ENCODE assay signal across 8 mouse cellular contexts in genomic region chr12:73544736-73545671, GRCm38 (mm10). TPM values are rescaled to one million over a fixed set of nuclear protein-coding genes. Genes with fewer than 3 reads are reported as not detected.
DNase-seq lines count a peak whose midpoint lies in the region; ATAC-seq lines count a peak whose summit lies in the region.

No protein-coding gene starts in this region.

- no peaks in the 10 kb centered on the region for H3K9me3 ChIP-seq in heart, embryonic 14.5 days (ENCODE audit: control insufficient read depth, low read length)
- H3K9me3 ChIP-seq in hindbrain, embryonic 10.5 days, result no peaks in the 10 kb centered on the region
- H3K9me3 ChIP-seq in midbrain, embryonic 11.5 days (ENCODE audit: control insufficient read depth, low read length), result no peaks in the 10 kb centered on the region

- no peak overlapping the region for H3K27ac ChIP-seq in heart, embryonic 14.5 days (replicated peaks in 1 of 2; ENCODE audit: control insufficient read depth in 1 of 2, insufficient read depth in 1 of 2, low read depth in 2 of 2, low read length in 2 of 2)
- peak overlapping the region; percentile 75 for H3K27ac ChIP-seq in hindbrain, embryonic 10.5 days
- no peak overlapping the region for H3K27ac ChIP-seq in midbrain, embryonic 11.5 days (ENCODE audit: low read depth, low read length)

- H3K27me3 ChIP-seq in heart, embryonic 14.5 days (ENCODE audit: control insufficient read depth, insufficient read depth, low read length), result peaks cover 85% of the 10 kb centered on the region
- peaks cover 90% of the 10 kb centered on the region for H3K27me3 ChIP-seq in hindbrain, embryonic 10.5 days (ENCODE audit: insufficient read depth, poor library complexity, severe bottlenecking)
- H3K27me3 ChIP-seq in midbrain, embryonic 11.5 days (ENCODE audit: control insufficient read depth, insufficient read depth, low read length), result peaks cover 57% of the 10 kb centered on the region

- WGBS in heart, embryonic 14.5 days, result 13% methylated on average over 48 of the region's 48 CpGs
- 15% methylated on average over 48 of the region's 48 CpGs for WGBS in hindbrain, embryonic 10.5 days
- 17% methylated on average over 48 of the region's 48 CpGs for WGBS in midbrain, embryonic 11.5 days

- H3K36me3 ChIP-seq in heart, embryonic 14.5 days (ENCODE audit: control insufficient read depth, insufficient read depth, low read length), result no peaks in the 10 kb centered on the region
- no peaks in the 10 kb centered on the region for H3K36me3 ChIP-seq in hindbrain, embryonic 10.5 days
- H3K36me3 ChIP-seq in midbrain, embryonic 11.5 days (ENCODE audit: control insufficient read depth, insufficient read depth, low read length), result no peaks in the 10 kb centered on the region

- H3K4me3 ChIP-seq in heart, embryonic 14.5 days (ENCODE audit: control insufficient read depth in 1 of 2, insufficient read depth in 1 of 2, low read depth in 1 of 2, low read length in 2 of 2), result peak overlapping the region; percentile 39 to 53
- H3K4me3 ChIP-seq in hindbrain, embryonic 10.5 days, result peak overlapping the region; percentile 56
- H3K4me3 ChIP-seq in midbrain, embryonic 11.5 days (ENCODE audit: low read depth, low read length), result peak overlapping the region; percentile 35

- H3K4me2 ChIP-seq in heart, embryonic 14.5 days (ENCODE audit: low read length), result peak overlapping the region; percentile 84
- H3K4me2 ChIP-seq in midbrain, embryonic 11.5 days, result peak overlapping the region; percentile 51

- no peak for DNase-seq in heart, adult 8-10 months (ENCODE audit: low spot score)
- peak; percentile 27 for DNase-seq in R1 (ENCODE audit: low read depth, low spot score)
- no peak for DNase-seq in hindbrain, embryonic 10.5 days (ENCODE audit: low spot score)
- peak; percentile 93 for DNase-seq in midbrain, embryonic 11.5 days (ENCODE audit: low spot score, missing footprints)
- no peak for DNase-seq in spleen, postnatal 10 days (ENCODE audit: low spot score in 2 of 2)
- no peak for DNase-seq in layer of hippocampus, postnatal 36 days
- no peak for DNase-seq in kidney, postnatal 4 days

- no peak for ATAC-seq in heart, embryonic 14.5 days (ENCODE audit: insufficient number of reproducible peaks, insufficient read depth, low FRiP score, low read depth)
- ATAC-seq in midbrain, embryonic 11.5 days (ENCODE audit: low FRiP score), result peak; percentile 24; the same call in 1 of the 2 replicates

- peaks cover 2 to 12% of the 10 kb centered on the region in 2 experiments; a peak in 2 of 4 replicates for H3K4me1 ChIP-seq in heart, embryonic 14.5 days (ENCODE audit: control insufficient read depth in 2 of 2, insufficient read depth in 2 of 2, low read length in 2 of 2)
- peaks cover 34% of the 10 kb centered on the region for H3K4me1 ChIP-seq in hindbrain, embryonic 10.5 days (replicated peaks)
- peaks cover 13% of the 10 kb centered on the region for H3K4me1 ChIP-seq in midbrain, embryonic 11.5 days (ENCODE audit: control insufficient read depth, insufficient read depth, low read length)

- peak overlapping the region; percentile 68; the same call in 1 of the 2 replicates for H3K9ac ChIP-seq in heart, embryonic 14.5 days (ENCODE audit: low read length)
- H3K9ac ChIP-seq in midbrain, embryonic 11.5 days (ENCODE audit: low read length), result no peak overlapping the region

RNA-seq across cellular contexts. Expression of gene Tmem30b, which starts 1.2 kb away (rescaled TPM):
- 0.11 and 0.27 TPM in 2 replicates for polyA plus RNA-seq in heart, embryonic 14.5 days (2014; fragmentation: Nextera tagmentation; extraction: Ambion mirVana)
- under 1 TPM; 0.27 to 0.53 (median 0.42) TPM for total RNA-seq in heart, adult 8-10 months (2022)
- polyA plus RNA-seq in hindbrain, embryonic 10.5 days (2016; fragmentation: Nextera tagmentation; extraction: Ambion mirVana), result 3.9 and 5.8 TPM in 2 replicates
- 0.92 and 1.8 TPM in 2 replicates for polyA plus RNA-seq in midbrain, embryonic 11.5 days (2014; fragmentation: Nextera tagmentation; extraction: Ambion mirVana)
- not detected for total RNA-seq in layer of hippocampus, postnatal 36 days (2021)

RNA-seq across cellular contexts. Expression of gene Prkch, which starts 39.6 kb away (rescaled TPM):
- 14.3 and 16.5 TPM in 2 replicates for polyA plus RNA-seq in heart, embryonic 14.5 days (2014; fragmentation: Nextera tagmentation; extraction: Ambion mirVana)
- 10 to 100 TPM; 14.1 to 19.8 (median 15.4) TPM for total RNA-seq in heart, adult 8-10 months (2022)
- polyA plus RNA-seq in hindbrain, embryonic 10.5 days (2016; fragmentation: Nextera tagmentation; extraction: Ambion mirVana), result 5.7 and 7.9 TPM in 2 replicates
- 6.1 and 6.6 TPM in 2 replicates for polyA plus RNA-seq in midbrain, embryonic 11.5 days (2014; fragmentation: Nextera tagmentation; extraction: Ambion mirVana)
- 1 to 10 TPM; 3.0 to 3.6 TPM for total RNA-seq in layer of hippocampus, postnatal 36 days (2021)

Comparison
In these comparisons a context has a peak if more than half of its experiments do, and no peak if none do; other contexts are left out.
1. DNase-seq: peak in R1 (single experiment) and midbrain, embryonic 11.5 days (single experiment); none in heart, adult 8-10 months (single experiment), hindbrain, embryonic 10.5 days (single experiment), spleen, postnatal 10 days (0 of 2), layer of hippocampus, postnatal 36 days (0 of 2) and kidney, postnatal 4 days (0 of 2).
2. Peak in every context shown above with its lines, with median percentiles within 50 percentile points of each other: H3K4me3 ChIP-seq.